In the genomic region with DNA sequence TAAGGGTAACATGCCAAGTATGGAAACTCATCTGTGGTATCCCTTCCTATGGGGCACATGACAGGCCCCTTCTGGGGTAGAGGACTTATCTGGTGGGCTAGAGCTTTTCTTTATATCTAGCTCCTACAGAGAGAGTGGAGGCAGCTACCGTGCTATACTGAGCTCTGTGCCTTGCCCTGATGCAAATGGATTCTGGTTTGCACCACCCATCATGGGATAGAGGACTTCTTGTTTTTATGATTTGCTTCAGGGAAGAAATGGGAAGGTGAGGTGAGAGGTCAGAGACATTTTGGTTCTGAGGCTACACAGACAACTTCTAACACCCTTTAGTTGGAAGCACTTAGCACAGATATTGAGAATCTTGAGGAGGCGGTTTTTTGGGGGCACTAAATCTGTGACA, we compare ENCODE assay signal across 22 mouse cellular contexts.
DNase-seq lines count a peak whose midpoint lies in the region; ATAC-seq and TF ChIP-seq lines count a peak whose summit lies in the region.
"Had no signal": no experiment of that assay in that cellular context is flagged by ENCODE, and none has a peak within 500 bp of the region (broad histone marks: within the 10 kb centered on the region; RNA-seq: fewer than 3 reads in every experiment).

No protein-coding gene starts in this region.

- peaks cover 4% of the 10 kb centered on the region for H3K9me3 ChIP-seq in liver, embryonic 16.5 days (replicated peaks; ENCODE audit: control insufficient read depth, low read length)
- H3K9me3 ChIP-seq in liver, embryonic 11.5 days (ENCODE audit: control insufficient read depth, low read length), result peaks cover 9% of the 10 kb centered on the region
- peaks cover 12% of the 10 kb centered on the region for H3K9me3 ChIP-seq in kidney, embryonic 15.5 days (replicated peaks)
- H3K9me3 ChIP-seq: intestine, embryonic 15.5 days; neural tube, embryonic 15.5 days had no signal

- H3K27me3 ChIP-seq in liver, embryonic 16.5 days (ENCODE audit: control insufficient read depth, insufficient read depth, low read depth, low read length), result no peaks in the 10 kb centered on the region
- no peaks in the 10 kb centered on the region for H3K27me3 ChIP-seq in liver, embryonic 11.5 days (replicated peaks; ENCODE audit: control insufficient read depth, insufficient read depth, low read length)
- no peaks in the 10 kb centered on the region for H3K27me3 ChIP-seq in small intestine, adult 2 months (ENCODE audit: control insufficient read depth, insufficient read depth, low read length)
- no peaks in the 10 kb centered on the region for H3K27me3 ChIP-seq in kidney, embryonic 15.5 days
- H3K27me3 ChIP-seq: CH12.LX; embryonic facial prominence, embryonic 13.5 days; forebrain, embryonic 13.5 days; hindbrain, embryonic 15.5 days; intestine, embryonic 15.5 days; limb, embryonic 13.5 days; neural tube, embryonic 15.5 days had no signal

- TF ChIP-seq POLR2A in bone marrow macrophage, adult 2 months (IDR thresholded peaks at IDR 0.05; ENCODE audit: borderline replicate concordance, low read depth, low read length), result no peak
- TF ChIP-seq POLR2A in small intestine, adult 2 months (IDR thresholded peaks at IDR 0.05; ENCODE audit: low read depth, low read length), result no peak

- H3K4me3 ChIP-seq in liver, embryonic 16.5 days (ENCODE audit: low read depth, low read length), result no peak overlapping the region
- no peak overlapping the region for H3K4me3 ChIP-seq in liver, embryonic 11.5 days (ENCODE audit: low read depth, low read length)
- H3K4me3 ChIP-seq in bone marrow macrophage, adult 2 months (ENCODE audit: insufficient read depth, low read length), result no peak overlapping the region
- no peak overlapping the region for H3K4me3 ChIP-seq in macrophage (ENCODE audit: inconsistent target)
- no peak overlapping the region for H3K4me3 ChIP-seq in small intestine, adult 2 months (ENCODE audit: low read depth, low read length)
- no peak overlapping the region for H3K4me3 ChIP-seq in kidney, embryonic 15.5 days (replicated peaks)
- H3K4me3 ChIP-seq: embryonic facial prominence, embryonic 13.5 days; forebrain, embryonic 13.5 days; hindbrain, embryonic 15.5 days; intestine, embryonic 15.5 days; limb, embryonic 13.5 days; midbrain, embryonic 10.5 days; neural tube, embryonic 15.5 days had no signal

- no peak for TF ChIP-seq CTCF in bone marrow macrophage, adult 2 months (IDR thresholded peaks at IDR 0.05; ENCODE audit: low read depth, low read length)
- TF ChIP-seq CTCF in small intestine, adult 2 months (IDR thresholded peaks at IDR 0.05; ENCODE audit: extremely low read depth, insufficient read length, insufficient replicate concordance, low read depth, low read length), result no peak

- no peak for ATAC-seq in liver, embryonic 16.5 days (ENCODE audit: low read depth)
- no peak for ATAC-seq in liver, embryonic 11.5 days (replicated peaks; ENCODE audit: low FRiP score)
- ATAC-seq in kidney, embryonic 15.5 days (replicated peaks; ENCODE audit: low FRiP score), result no peak
- ATAC-seq: forebrain, embryonic 13.5 days; intestine, embryonic 15.5 days; midbrain, embryonic 16.5 days had no signal

- H3K36me3 ChIP-seq in liver, embryonic 16.5 days (ENCODE audit: control insufficient read depth, insufficient read depth), result no peaks in the 10 kb centered on the region
- no peaks in the 10 kb centered on the region for H3K36me3 ChIP-seq in liver, embryonic 11.5 days (ENCODE audit: control insufficient read depth, insufficient read depth, low read length)
- no peaks in the 10 kb centered on the region for H3K36me3 ChIP-seq in macrophage (ENCODE audit: inconsistent target)
- no peaks in the 10 kb centered on the region for H3K36me3 ChIP-seq in small intestine, adult 2 months (ENCODE audit: control insufficient read depth, insufficient read depth, low read length)
- H3K36me3 ChIP-seq in kidney, embryonic 15.5 days, result no peaks in the 10 kb centered on the region
- H3K36me3 ChIP-seq: embryonic facial prominence, embryonic 13.5 days; hindbrain, embryonic 15.5 days; intestine, embryonic 15.5 days; limb, embryonic 13.5 days; midbrain, embryonic 10.5 days; neural tube, embryonic 15.5 days had no signal

- no peak overlapping the region for H3K4me2 ChIP-seq in liver, embryonic 16.5 days (ENCODE audit: low read depth, low read length)
- H3K4me2 ChIP-seq in liver, embryonic 11.5 days, result no peak overlapping the region
- H3K4me2 ChIP-seq in kidney, embryonic 15.5 days, result no peak overlapping the region
- H3K4me2 ChIP-seq: embryonic facial prominence, embryonic 13.5 days; forebrain, embryonic 13.5 days; heart, embryonic 11.5 days; hindbrain, embryonic 15.5 days; intestine, embryonic 15.5 days; limb, embryonic 13.5 days; neural tube, embryonic 15.5 days had no signal

- 50% methylated on average over 2 of the region's 2 CpGs for WGBS in liver, embryonic 16.5 days (ENCODE audit: insufficient replicate concordance)
- 72% methylated on average over 2 of the region's 2 CpGs for WGBS in liver, embryonic 11.5 days
- 8% methylated on average over 2 of the region's 2 CpGs for WGBS in macrophage (ENCODE audit: missing documents)
- 81% methylated on average over 2 of the region's 2 CpGs for WGBS in small intestine, adult 2 months
- 83% methylated on average over 2 of the region's 2 CpGs for WGBS in kidney, embryonic 15.5 days

- H3K79me2 ChIP-seq in macrophage (ENCODE audit: inconsistent target), result no peaks in the 10 kb centered on the region

- H3K4me1 ChIP-seq in liver, embryonic 16.5 days (ENCODE audit: control insufficient read depth, low read depth, low read length), result no peaks in the 10 kb centered on the region
- H3K4me1 ChIP-seq in liver, embryonic 11.5 days (replicated peaks; ENCODE audit: control insufficient read depth, insufficient read depth, low read length), result no peaks in the 10 kb centered on the region
- peaks cover 16% of the 10 kb centered on the region for H3K4me1 ChIP-seq in bone marrow macrophage, adult 2 months (ENCODE audit: control insufficient read depth, insufficient read depth, low read length)
- peaks cover 6% of the 10 kb centered on the region; the same call in 1 of the 2 replicates for H3K4me1 ChIP-seq in small intestine, adult 2 months (ENCODE audit: control insufficient read depth, insufficient read depth, insufficient read length, low read length)
- H3K4me1 ChIP-seq in kidney, embryonic 15.5 days, result no peaks in the 10 kb centered on the region
- H3K4me1 ChIP-seq: embryonic facial prominence, embryonic 13.5 days; forebrain, embryonic 13.5 days; hindbrain, embryonic 15.5 days; intestine, embryonic 15.5 days; limb, embryonic 13.5 days; midbrain, embryonic 10.5 days; neural tube, embryonic 15.5 days had no signal

- H3K27ac ChIP-seq in liver, embryonic 16.5 days (ENCODE audit: low read length), result peak overlapping the region; percentile 65
- no peak overlapping the region for H3K27ac ChIP-seq in liver, embryonic 11.5 days (ENCODE audit: low read depth, low read length)
- H3K27ac ChIP-seq in bone marrow macrophage, adult 2 months (ENCODE audit: insufficient read depth, low read depth, low read length), result peak overlapping the region; percentile 97
- H3K27ac ChIP-seq in macrophage, result peak overlapping the region; percentile 96
- peak overlapping the region; percentile 44 for H3K27ac ChIP-seq in small intestine, adult 2 months (ENCODE audit: insufficient read depth, low read depth, low read length)
- H3K27ac ChIP-seq in kidney, embryonic 15.5 days, result no peak overlapping the region
- H3K27ac ChIP-seq: embryonic facial prominence, embryonic 13.5 days; forebrain, embryonic 13.5 days; hindbrain, embryonic 15.5 days; intestine, embryonic 15.5 days; limb, embryonic 13.5 days; midbrain, embryonic 10.5 days; neural tube, embryonic 15.5 days had no signal

- intact Hi-C loops in left cerebral cortex, postnatal 10 days (cut with DNase I), result no loop called here

- DNase-seq in liver, embryonic 11.5 days (ENCODE audit: low spot score), result no peak
- DNase-seq in left cerebral cortex, postnatal 10 days (ENCODE audit: extremely low spot score in 1 of 2, low spot score in 2 of 2), result no peak
- DNase-seq: cerebellum, adult 11 months; cerebellum, postnatal 14 days; embryo, embryonic 11 days; kidney, postnatal 4 days; lung, adult 2 months had no signal

- H3K9ac ChIP-seq in liver, embryonic 16.5 days (ENCODE audit: low read depth, low read length), result no peak overlapping the region
- no peak overlapping the region for H3K9ac ChIP-seq in liver, embryonic 11.5 days (ENCODE audit: low read depth, low read length)
- no peak overlapping the region for H3K9ac ChIP-seq in kidney, embryonic 15.5 days
- H3K9ac ChIP-seq: embryonic facial prominence, embryonic 13.5 days; forebrain, embryonic 13.5 days; hindbrain, embryonic 15.5 days; intestine, embryonic 15.5 days; limb, embryonic 13.5 days; neural tube, embryonic 15.5 days had no signal

Comparison
In these comparisons a context has a peak if more than half of its experiments do, and no peak if none do; other contexts are left out.
1. H3K27ac ChIP-seq: peak in liver, embryonic 16.5 days (single experiment), bone marrow macrophage, adult 2 months (single experiment), macrophage (single experiment) and small intestine, adult 2 months (single experiment); none in liver, embryonic 11.5 days (single experiment) and kidney, embryonic 15.5 days (single experiment).